Mouse (Mus musculus) forebrain, postnatal 0 days (tissue): Measurements from ENCODE around the gene Fbxo17. TPM values are rescaled to one million over a fixed set of nuclear protein-coding genes. Genes with fewer than 3 reads are reported as not detected.

Experiments used
- ATAC-seq: fragments of 200-750 bp; cut with Nextera tagmentation; 2 replicates; pipeline ENCODE4 v1.8.0; 2017; ENCODE audit warnings: mild to moderate bottlenecking, moderate library complexity
- DNase-seq: peaks from one replicate; pipeline ENCODE4 v3.0.0-alpha.2; 2015
- H3K27ac ChIP-seq: fragments of 300-500 bp; sonication (generic); 2 replicates; pipeline ENCODE4 v1.5.1; 2014; ENCODE audit warnings: low read depth, mild to moderate bottlenecking, antibody characterized with exemption, low read length, moderate library complexity, mixed read lengths
- H3K27me3 ChIP-seq: fragments of 300-500 bp; sonication (generic); 2 replicates; pipeline ENCODE4 v1.6.1; 2014; ENCODE audit warnings: mild to moderate bottlenecking, low read length, mixed read lengths; ENCODE audit not compliant: insufficient read depth
- H3K36me3 ChIP-seq: fragments of 300-500 bp; sonication (generic); 2 replicates; pipeline ENCODE4 v1.6.1; 2014; ENCODE audit warnings: mild to moderate bottlenecking, moderate library complexity; ENCODE audit not compliant: insufficient read depth
- H3K4me1 ChIP-seq: fragments of 300-500 bp; sonication (generic); 2 replicates; pipeline ENCODE4 v1.6.1; 2014; ENCODE audit warnings: antibody characterized with exemption; ENCODE audit not compliant: insufficient read depth
- H3K4me2 ChIP-seq: fragments of 300-500 bp; sonication (generic); 2 replicates; pipeline ENCODE4 v1.6.1; 2014; ENCODE audit warnings: low read depth, mild to moderate bottlenecking, moderate library complexity
- H3K4me3 ChIP-seq: fragments of 300-500 bp; sonication (generic); 2 replicates; pipeline ENCODE4 v1.5.1; 2014; ENCODE audit warnings: low read depth, low read length, mixed read lengths
- H3K9ac ChIP-seq: fragments of 300-500 bp; sonication (generic); 2 replicates; pipeline ENCODE4 v1.6.1; 2014; ENCODE audit warnings: mild to moderate bottlenecking
- H3K9me3 ChIP-seq: fragments of 300-500 bp; sonication (generic); 2 replicates; pipeline ENCODE4 v1.6.1; 2016; ENCODE audit warnings: low read length
- CTCF ChIP-seq: sonication (generic); IDR thresholded peaks from 2 replicates; pipeline ENCODE4 v1.5.1; 2016; ENCODE audit warnings: antibody characterized with exemption, control low read depth, low read depth
- WGBS: fragments of 180-500 bp; shearing (Covaris S2); extraction: QIAGEN DNeasy Blood & Tissue Kit; methylation state at CpG from one replicate; pipeline ENCODE4 v1.1.7; 2014; 5-methylcytosine and 5-hydroxymethylcytosine counted together
- polyA plus RNA-seq: library from polyadenylated mRNA; unstranded; fragments of >200 nt; fragmentation: Nextera tagmentation; extraction: Ambion mirVana; gene quantifications from 2 replicates; pipeline ENCODE4 v1.2.1, GENCODE M21; 2015
- total RNA-seq: library from RNA; depleted of rRNA; stranded (reverse); fragments of >200 nt; gene quantifications from 2 replicates; pipeline ENCODE4 v1.2.3, GENCODE M21; 2014

Fbxo17 gene
- total and polyA plus RNA-seq, 2 experiments from 2014 or later = 4.5 to 4.6 TPM

GRCm38 (mm10) chr7:28741368-28741708 lies 24.7 kb downstream of the Fbxo17 start:
- peak overlapping the region; percentile 61 for H3K4me3 ChIP-seq
- peak; percentile 8 for ATAC-seq
- no peaks in the 10 kb centered on the region for H3K27me3 ChIP-seq
- no peak for DNase-seq
- H3K9me3 ChIP-seq = no peaks in the 10 kb centered on the region
- H3K4me1 ChIP-seq = peaks cover 8% of the 10 kb centered on the region
- peak overlapping the region; percentile 80 for H3K27ac ChIP-seq
- peak overlapping the region; percentile 72 for H3K9ac ChIP-seq
- 1% methylated on average over 13 of the region's 13 CpGs for WGBS
- TF ChIP-seq CTCF = no peak
- H3K36me3 ChIP-seq = no peaks in the 10 kb centered on the region; the same call in 1 of the 2 replicates
- peak overlapping the region; percentile 87 for H3K4me2 ChIP-seq

- peak; percentile 99 for ATAC-seq
- WGBS = 1% methylated on average over 39 of the region's 39 CpGs
Observed at GRCm38 (mm10) chr7:28741709-28742438, 25.3 kb downstream of the Fbxo17 start, which contains the start of the genes Mrps12 and Sars2. Mrps12 (minus strand) TSS chr7:28741820. Sars2 (plus strand) TSS chr7:28741992.

GRCm38 (mm10) chr7:28749935-28750334 lies 33.3 kb downstream of the Fbxo17 start:
- no peak for TF ChIP-seq CTCF
- H3K9me3 ChIP-seq = no peaks in the 10 kb centered on the region
- H3K4me2 ChIP-seq = no peak overlapping the region
- DNase-seq (no peak), ATAC-seq (no peak)
- no peak overlapping the region for H3K27ac ChIP-seq
- H3K4me3 ChIP-seq = no peak overlapping the region
- no peaks in the 10 kb centered on the region for H3K27me3 ChIP-seq
- no peaks in the 10 kb centered on the region for H3K4me1 ChIP-seq
- H3K36me3 ChIP-seq = peaks cover 8% of the 10 kb centered on the region
- WGBS = 92% methylated on average over 7 of the region's 7 CpGs
- no peak overlapping the region for H3K9ac ChIP-seq

More at GRCm38 (mm10) chr7:28741709-28742438, 25.3 kb downstream of the Fbxo17 start, which contains the start of the genes Mrps12 and Sars2:
- peak; percentile 99 for DNase-seq
- Histone ChIP-seq H3K9ac (peak within 1 kb of the TSS; percentile 72), H3K4me2 (peak within 1 kb of the TSS; percentile 87), H3K27ac (peak within 1 kb of the TSS; percentile 82), H3K27me3 (no peaks in the 10 kb centered on the region), H3K36me3 (no peaks in the 10 kb centered on the region; the same call in none of the 2 replicates), H3K4me1 (peaks cover 8% of the 10 kb centered on the region), H3K4me3 (peak within 1 kb of the TSS; percentile 61), H3K9me3 (no peaks in the 10 kb centered on the region)
- TF ChIP-seq CTCF = peak; percentile 89

GRCm38 (mm10) chr7:28756079-28756478 lies 39.5 kb downstream of the Fbxo17 start, which contains the start of gene Ccer2:
Ccer2 (plus strand) TSS chr7:28756174.
- DNase-seq (no peak), ATAC-seq (no peak)
- Histone ChIP-seq H3K36me3 (peaks cover 36% of the 10 kb centered on the region), H3K4me3 (no peak within 1 kb of the TSS), H3K4me2 (peak within 1 kb of the TSS; percentile 27; the same call in 1 of the 2 replicates), H3K27me3 (peaks cover 5% of the 10 kb centered on the region; the same call in 1 of the 2 replicates), H3K4me1 (no peaks in the 10 kb centered on the region), H3K9me3 (no peaks in the 10 kb centered on the region), H3K27ac (no peak within 1 kb of the TSS), H3K9ac (no peak within 1 kb of the TSS; the same call in 1 of the 2 replicates)
- WGBS = 4% methylated on average over 17 of the region's 17 CpGs
- no peak for TF ChIP-seq CTCF

GRCm38 (mm10) chr7:28758623-28759022 lies 42.0 kb downstream of the Fbxo17 start:
- Histone ChIP-seq H3K27me3 (peaks cover 5% of the 10 kb centered on the region; the same call in 1 of the 2 replicates), H3K4me2 (no peak overlapping the region)
- no peak for TF ChIP-seq CTCF

GRCm38 (mm10) chr7:28761907-28762306 lies 45.3 kb downstream of the Fbxo17 start:
- Histone ChIP-seq H3K4me3 (no peak overlapping the region), H3K9me3 (no peaks in the 10 kb centered on the region), H3K4me2 (no peak overlapping the region), H3K27ac (no peak overlapping the region), H3K9ac (no peak overlapping the region), H3K27me3 (0 out of 2 replicates have a peak, but pooled peaks cover 1% of the 10 kb centered on the region), H3K4me1 (peaks cover 8% of the 10 kb centered on the region; the same call in 1 of the 2 replicates), H3K36me3 (peaks cover 37% of the 10 kb centered on the region)
- ATAC-seq (no peak), DNase-seq (no peak)
- 89% methylated on average over 9 of the region's 9 CpGs for WGBS
- TF ChIP-seq CTCF = no peak

More at GRCm38 (mm10) chr7:28758623-28759022, 42.0 kb downstream of the Fbxo17 start:
- Histone ChIP-seq H3K9me3 (no peaks in the 10 kb centered on the region), H3K4me1 (no peaks in the 10 kb centered on the region), H3K9ac (no peak overlapping the region), H3K36me3 (peaks cover 39% of the 10 kb centered on the region), H3K4me3 (no peak overlapping the region), H3K27ac (no peak overlapping the region)
- ATAC-seq (no peak), DNase-seq (no peak)
- WGBS = 79% methylated on average over 13 of the region's 13 CpGs

GRCm38 (mm10) chr7:28765211-28765610 lies 48.6 kb downstream of the Fbxo17 start:
- no peak for TF ChIP-seq CTCF
- H3K27me3 ChIP-seq = no peaks in the 10 kb centered on the region
- DNase-seq = no peak
- H3K9ac ChIP-seq = no peak overlapping the region
- ATAC-seq = no peak
- H3K4me3 ChIP-seq = peak overlapping the region; percentile 89
- H3K4me1 ChIP-seq = peaks cover 13% of the 10 kb centered on the region
- peaks cover 14% of the 10 kb centered on the region for H3K36me3 ChIP-seq
- 87% methylated on average over 6 of the region's 6 CpGs for WGBS
- no peak overlapping the region for H3K27ac ChIP-seq
- peak overlapping the region; percentile 61 for H3K4me2 ChIP-seq
- H3K9me3 ChIP-seq = no peaks in the 10 kb centered on the region
